Mouse (Mus musculus) ovary, adult 18-20 months (tissue): ENCODE measurements around the gene Hs3st4.

ENCODE experiments used
- DNase-seq: peaks from one replicate; pipeline ENCODE4 v3.0.0; 2022; ENCODE audit warnings: low spot score, mixed read lengths

The Hs3st4 gene

DNA sequence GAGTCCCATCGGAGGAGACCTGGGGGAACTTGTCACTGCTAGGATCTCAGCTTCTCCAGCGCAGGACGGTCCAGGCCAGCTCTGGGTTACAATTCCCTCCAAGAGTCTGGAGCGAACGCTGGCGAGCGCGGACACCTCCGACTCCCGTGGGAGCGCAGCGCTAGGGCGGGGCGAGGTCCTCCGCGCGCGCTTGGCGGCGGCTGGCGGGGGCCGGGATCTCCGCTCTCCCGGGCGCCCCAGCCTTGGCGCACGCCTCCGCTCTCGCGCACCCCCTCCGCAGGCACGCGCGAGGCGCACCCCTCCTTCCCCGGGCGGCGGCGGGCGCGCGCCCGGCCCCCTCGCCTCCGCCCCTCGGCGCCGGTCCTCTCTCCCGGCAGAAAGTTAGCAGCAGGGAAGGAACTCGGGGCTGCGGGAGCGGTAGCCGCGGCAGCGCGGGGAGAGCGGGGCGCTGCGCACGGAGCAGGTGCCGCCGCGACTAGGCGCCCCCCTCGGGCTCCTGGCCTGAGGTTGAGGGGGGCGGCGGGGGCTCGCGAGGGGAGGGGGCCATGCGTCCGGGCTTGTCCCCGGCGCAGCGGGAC is at the start of gene Hs3st4:
TSS of gene Hs3st4 (plus strand) at position 409 of the 578 bp plus-strand sequence.
- no peak for DNase-seq

- no peak for DNase-seq
Observed at GRCm38 (mm10) chr7:123946836-123947235, 35.8 kb upstream of the Hs3st4 start.

DNA sequence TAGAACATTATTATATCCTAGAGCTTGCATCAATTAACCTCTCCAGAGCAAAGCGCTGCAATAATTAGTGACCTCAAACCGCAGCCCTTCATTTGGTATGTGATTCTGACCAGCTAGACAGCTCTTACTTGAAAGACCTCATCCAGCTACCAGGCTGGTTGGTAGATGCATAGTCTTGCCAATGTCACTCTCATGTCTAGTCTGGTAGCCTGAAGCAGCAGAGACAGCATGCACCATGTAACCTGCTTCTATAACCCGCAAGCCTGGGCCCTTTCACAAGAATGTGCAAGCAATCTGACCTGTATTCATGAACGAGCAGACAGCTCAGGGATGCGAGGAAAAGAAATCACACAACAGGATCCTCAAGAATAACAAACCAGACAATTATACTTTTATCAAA is 19.6 kb upstream of the Hs3st4 start:
- DNase-seq, result no peak

DNA sequence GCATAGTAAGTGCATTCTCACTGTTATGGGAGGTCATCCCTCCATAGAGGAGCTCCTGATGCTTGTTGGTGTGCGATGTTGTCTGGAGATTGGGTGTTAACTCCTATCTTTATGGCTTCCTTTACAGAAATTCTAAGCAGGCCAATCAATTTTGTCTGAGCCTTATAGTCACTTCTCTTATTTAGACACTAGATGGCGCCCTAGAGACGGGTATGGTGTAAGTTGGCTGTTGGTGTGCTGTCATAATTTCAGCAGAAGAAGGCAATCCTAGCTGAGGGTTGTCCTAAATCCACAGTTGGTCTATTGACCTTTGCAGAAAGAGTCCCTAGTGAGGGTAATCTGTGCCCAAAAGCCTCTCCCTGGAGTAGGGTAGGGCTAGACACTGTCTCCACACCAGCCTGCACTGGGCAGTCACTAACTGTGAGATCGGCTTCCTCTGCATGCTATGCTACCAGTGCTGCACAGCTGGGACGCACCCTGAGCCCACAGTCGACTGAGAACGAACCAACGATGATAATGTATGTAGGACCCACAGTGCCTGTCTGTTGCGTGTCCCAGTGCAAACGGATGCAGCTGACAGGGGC is 18.0 kb upstream of the Hs3st4 start:
- no peak for DNase-seq

DNA sequence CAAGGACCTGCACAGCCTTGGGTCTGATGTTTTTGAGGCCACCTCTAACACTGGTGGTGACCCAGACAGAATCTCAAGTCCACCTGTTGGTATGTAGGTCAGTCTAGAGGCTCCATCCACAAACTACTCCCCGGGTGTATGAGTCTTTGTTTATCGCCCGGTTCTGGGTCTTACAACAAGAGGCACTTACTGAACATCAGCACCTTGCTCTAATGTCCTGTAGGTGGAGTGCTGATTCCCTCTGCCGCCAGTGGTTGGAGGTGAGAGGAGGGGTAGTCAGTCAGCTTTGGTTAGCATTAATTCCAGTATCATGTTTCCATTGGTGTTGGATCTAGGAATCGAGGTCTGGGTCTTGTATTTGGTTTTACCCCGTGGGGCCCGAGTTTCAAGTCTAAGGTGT is 17.2 kb upstream of the Hs3st4 start:
- DNase-seq, result no peak

GRCm38 (mm10) chr7:123975441-123975840 is 7.2 kb upstream of the Hs3st4 start:
- no peak for DNase-seq

- DNase-seq, result no peak
Observed at GRCm38 (mm10) chr7:123981435-123981834, 1.2 kb upstream of the Hs3st4 start.

GRCm38 (mm10) chr7:123982010-123982409 is 659 bp upstream of the Hs3st4 start:
- no peak for DNase-seq

DNA sequence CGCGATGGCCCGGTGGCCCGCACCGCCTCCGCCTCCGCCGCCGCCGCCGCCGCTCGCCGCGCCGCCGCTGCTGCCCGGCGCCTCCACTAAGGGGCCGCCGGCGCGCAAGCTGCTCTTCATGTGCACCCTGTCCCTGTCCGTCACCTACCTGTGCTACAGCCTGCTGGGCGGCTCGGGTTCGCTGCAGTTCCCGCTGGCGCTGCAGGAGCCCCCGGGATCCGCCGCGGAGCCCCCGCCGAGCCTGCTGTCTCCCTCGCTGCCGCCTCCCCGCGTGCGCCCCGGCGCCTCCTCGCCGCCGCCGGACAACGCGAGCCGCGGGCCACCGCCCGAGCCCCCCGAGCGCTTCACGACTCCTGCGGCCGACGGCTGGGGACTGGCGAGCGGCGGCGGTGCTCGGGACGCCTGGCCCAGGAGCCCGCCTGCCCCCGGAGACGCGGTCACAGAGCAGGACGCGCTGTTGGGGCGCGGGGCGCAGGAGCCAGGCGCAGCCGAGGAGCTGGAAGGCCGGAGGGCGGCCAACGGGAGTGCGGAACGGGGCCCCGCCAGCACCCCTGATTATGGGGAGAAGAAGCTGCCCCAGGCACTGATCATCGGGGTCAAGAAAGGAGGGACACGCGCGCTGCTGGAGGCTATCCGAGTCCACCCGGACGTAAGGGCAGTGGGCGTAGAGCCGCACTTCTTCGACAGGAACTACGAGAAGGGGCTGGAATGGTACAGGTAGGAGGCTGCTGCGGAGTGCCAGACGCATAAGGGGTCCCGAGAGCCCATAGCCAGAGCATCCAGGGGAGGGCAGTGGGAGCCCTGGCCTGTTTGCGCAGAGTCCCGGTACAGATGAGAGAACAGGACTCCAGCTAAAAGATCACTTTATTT is 743 bp downstream of the Hs3st4 start:
- no peak for DNase-seq

DNA sequence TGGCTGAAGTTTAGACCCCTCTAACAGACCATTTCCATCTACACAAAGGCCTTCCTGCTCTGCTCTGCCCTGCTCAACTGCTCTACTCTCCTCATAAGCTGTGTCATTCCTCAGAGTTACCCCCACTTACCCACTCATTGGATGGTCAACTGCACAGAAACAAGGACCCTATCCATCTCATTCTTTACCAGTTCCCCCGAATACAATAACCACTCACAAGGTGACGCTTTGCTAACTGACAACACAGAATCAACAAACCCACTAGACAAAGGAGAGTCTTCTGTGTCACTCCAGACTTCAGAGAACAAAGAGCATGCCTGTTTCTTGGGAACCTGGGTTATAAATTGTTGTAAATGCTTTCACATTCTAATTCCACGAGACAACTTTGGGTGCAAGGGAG is 9.5 kb downstream of the Hs3st4 start:
- no peak for DNase-seq

DNA sequence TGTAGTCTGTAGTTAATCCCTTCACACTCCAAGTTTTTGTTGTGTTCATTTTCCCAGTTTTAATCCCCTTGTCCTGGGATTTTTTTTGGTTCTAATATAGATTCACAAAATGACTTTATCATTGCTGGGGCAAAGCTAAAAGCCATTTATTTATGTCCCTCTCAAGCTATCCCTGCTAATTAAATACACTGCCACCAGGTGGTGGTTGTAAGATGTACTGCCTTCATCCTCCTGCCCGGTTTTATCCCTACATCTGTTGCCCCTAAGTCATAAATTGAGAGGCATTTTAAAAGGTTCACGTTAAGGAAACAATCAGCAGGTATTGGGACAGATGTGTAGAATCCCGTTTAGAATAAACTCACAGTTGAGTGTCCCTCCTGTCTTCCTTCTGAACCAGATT is 14.6 kb downstream of the Hs3st4 start:
- no peak for DNase-seq

- no peak for DNase-seq
Observed at GRCm38 (mm10) chr7:123998601-123999000, 15.9 kb downstream of the Hs3st4 start.

DNA sequence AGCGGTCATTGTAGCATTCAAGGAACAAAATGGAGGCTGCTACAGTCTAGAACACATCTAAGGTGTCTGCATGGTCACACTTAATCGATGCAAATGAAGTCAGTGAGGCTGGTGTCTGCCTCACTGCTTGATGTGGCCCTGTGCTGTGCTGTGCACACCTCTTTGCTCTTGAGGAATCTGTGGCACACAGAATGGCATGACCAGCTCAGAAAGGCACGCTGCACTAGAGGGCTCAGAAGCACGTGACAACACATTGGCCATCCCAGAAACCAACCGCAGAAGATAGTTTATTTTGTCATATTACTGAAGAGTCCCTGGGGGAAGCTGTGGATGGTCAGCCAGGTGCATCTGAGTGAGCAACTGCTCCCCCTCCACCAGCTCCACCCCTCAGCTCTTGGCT is 44.2 kb downstream of the Hs3st4 start:
- no peak for DNase-seq

DNA sequence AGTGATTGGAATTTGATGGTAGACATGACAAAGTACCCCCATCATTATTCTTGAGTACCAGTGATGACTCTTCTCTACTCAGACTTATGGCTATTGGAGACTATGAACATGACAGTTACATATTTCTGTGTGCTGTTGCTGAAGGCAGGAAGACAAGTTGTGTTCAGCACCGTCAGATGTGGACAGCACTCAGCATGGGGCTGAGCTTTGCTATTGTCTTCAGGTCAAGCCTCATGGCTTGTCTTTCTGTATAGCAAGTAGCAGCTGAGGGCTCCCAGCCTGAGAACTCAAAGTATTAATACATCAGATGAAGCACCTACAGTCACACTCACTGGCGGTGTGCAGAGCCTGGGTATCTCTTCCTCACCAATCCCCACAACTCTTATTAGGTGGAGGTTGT is 49.6 kb downstream of the Hs3st4 start:
- DNase-seq, result no peak

GRCm38 (mm10) chr7:124033332-124033731 is 50.7 kb downstream of the Hs3st4 start:
- DNase-seq, result no peak

- no peak for DNase-seq
Observed at GRCm38 (mm10) chr7:124037281-124037700, 54.6 kb downstream of the Hs3st4 start.

- no peak for DNase-seq
Observed at GRCm38 (mm10) chr7:124039142-124039541, 56.5 kb downstream of the Hs3st4 start.

GRCm38 (mm10) chr7:124047382-124047781 is 64.7 kb downstream of the Hs3st4 start:
- no peak for DNase-seq

GRCm38 (mm10) chr7:124048971-124049370 is 66.3 kb downstream of the Hs3st4 start:
- no peak for DNase-seq

GRCm38 (mm10) chr7:124050421-124050820 is 67.8 kb downstream of the Hs3st4 start:
- no peak for DNase-seq

GRCm38 (mm10) chr7:124083741-124084140 is 101.1 kb downstream of the Hs3st4 start:
- DNase-seq, result no peak

DNA sequence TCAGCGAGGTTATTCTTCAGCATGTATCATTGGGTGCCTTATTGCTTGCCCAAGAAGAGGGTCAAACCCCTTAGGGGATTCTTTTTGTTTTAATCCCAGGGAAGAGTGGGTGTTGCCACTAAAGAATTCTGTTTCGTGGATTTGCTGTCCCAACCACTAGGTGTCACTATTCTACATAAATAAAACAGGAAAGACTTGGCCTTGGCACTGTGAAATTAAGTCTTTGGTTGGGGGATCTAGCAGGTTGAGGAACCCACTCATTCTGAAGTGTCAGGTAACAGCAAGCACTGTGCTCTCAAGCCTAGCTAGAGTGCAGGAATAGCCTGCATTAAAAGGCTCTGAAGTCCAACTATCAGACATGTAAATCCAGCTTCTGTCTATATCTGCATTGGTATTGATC is 146.3 kb downstream of the Hs3st4 start:
- DNase-seq, result no peak

DNA sequence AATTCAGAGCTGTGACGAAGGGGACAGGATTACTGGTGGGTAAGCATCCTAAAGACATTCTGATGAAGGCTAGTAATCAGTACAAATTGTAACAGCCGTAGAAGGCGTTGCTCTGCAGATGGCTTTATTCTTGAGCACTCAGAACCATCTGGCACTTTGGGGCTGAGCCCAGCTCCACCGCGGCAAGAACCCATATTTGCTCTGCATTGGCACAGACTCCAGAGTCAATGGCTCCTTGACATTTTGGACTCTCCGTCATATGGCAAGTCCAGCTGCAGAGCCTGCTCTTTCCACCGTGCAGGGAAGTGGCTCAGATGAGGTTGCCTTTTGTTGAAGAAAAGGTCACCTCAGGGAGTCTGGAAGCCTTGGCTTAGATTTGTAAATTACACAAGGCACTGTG is 148.6 kb downstream of the Hs3st4 start:
- no peak for DNase-seq
